Mouse (Mus musculus) embryo, embryonic 10.5 days (tissue): Measurements from ENCODE around the gene 4932415D10Rik.

Experiments used
- DNase-seq: peaks from one replicate; pipeline ENCODE4 v3.0.0-alpha.2; 2015; ENCODE audit warnings: low spot score

The 4932415D10Rik gene

GRCm38 (mm10) chr10:82316482-82316881 is at the start of gene 4932415D10Rik:
Gene 4932415D10Rik, minus strand, starts transcription at chr10:82316582.
- no peak for DNase-seq

GRCm38 (mm10) chr10:82361911-82362310 is 45.5 kb upstream of the 4932415D10Rik start:
- DNase-seq = no peak

- no peak for DNase-seq
Measured at GRCm38 (mm10) chr10:82355401-82355800, 39.0 kb upstream of the 4932415D10Rik start.

GRCm38 (mm10) chr10:82354083-82355010 is 38.0 kb upstream of the 4932415D10Rik start, which contains the start of gene Gm4924:
Gene Gm4924, plus strand, starts transcription at chr10:82354255.
- DNase-seq = peak; percentile 93

- no peak for DNase-seq
Measured at GRCm38 (mm10) chr10:82329826-82330225, 13.4 kb upstream of the 4932415D10Rik start.

GRCm38 (mm10) chr10:82320134-82320533 is 3.8 kb upstream of the 4932415D10Rik start:
- no peak for DNase-seq

GRCm38 (mm10) chr10:82296440-82296839 is 19.9 kb downstream of the 4932415D10Rik start:
- no peak for DNase-seq

- no peak for DNase-seq
Measured at GRCm38 (mm10) chr10:82257331-82257730, 59.1 kb downstream of the 4932415D10Rik start.

- no peak for DNase-seq
Measured at GRCm38 (mm10) chr10:82245021-82245420, 71.4 kb downstream of the 4932415D10Rik start.

- no peak for DNase-seq
Measured at GRCm38 (mm10) chr10:82241401-82241788, 75.0 kb downstream of the 4932415D10Rik start.

GRCm38 (mm10) chr10:82240742-82241400 is 75.5 kb downstream of the 4932415D10Rik start, which contains the start of gene Zfp938:
Gene Zfp938, minus strand, starts transcription at chr10:82241280.
- peak; percentile 92 for DNase-seq
